Mouse (Mus musculus) midbrain, embryonic 10.5 days (tissue): ENCODE data around the gene Gm17387. TPM values are rescaled to one million over a fixed set of nuclear protein-coding genes. Genes with fewer than 3 reads are reported as not detected.

Experiments
- DNase-seq: peaks from one replicate; pipeline ENCODE4 v3.0.0-alpha.2; 2017; ENCODE audit warnings: low spot score
- H3K27ac ChIP-seq: fragments of 300-500 bp; sonication (generic); replicated peaks from 2 replicates; pipeline ENCODE4 v1.5.1; 2016; ENCODE audit warnings: mild to moderate bottlenecking
- H3K27me3 ChIP-seq: fragments of 300-500 bp; sonication (generic); 2 replicates; pipeline ENCODE4 v1.6.1; 2016; ENCODE audit warnings: low read depth, mild to moderate bottlenecking; ENCODE audit not compliant: poor library complexity, severe bottlenecking
- H3K36me3 ChIP-seq: fragments of 300-500 bp; sonication (generic); 2 replicates; pipeline ENCODE4 v1.6.1; 2016; ENCODE audit warnings: mild to moderate bottlenecking, moderate library complexity
- H3K4me1 ChIP-seq: fragments of 300-500 bp; sonication (generic); 2 replicates; pipeline ENCODE4 v1.6.1; 2016
- H3K4me3 ChIP-seq: fragments of 300-500 bp; sonication (generic); 2 replicates; pipeline ENCODE4 v1.5.1; 2016; ENCODE audit warnings: mild to moderate bottlenecking, moderate library complexity
- H3K9me3 ChIP-seq: fragments of 300-500 bp; sonication (generic); replicated peaks from 2 replicates; pipeline ENCODE4 v1.6.1; 2016; ENCODE audit warnings: mild to moderate bottlenecking
- WGBS: fragments of 180-500 bp; shearing (Covaris S2); methylation state at CpG from one replicate; pipeline ENCODE4 v1.1.7; 2016; 5-methylcytosine and 5-hydroxymethylcytosine counted together
- polyA plus RNA-seq: library from polyadenylated mRNA; unstranded; fragments of >200 nt; fragmentation: Nextera tagmentation; extraction: Ambion mirVana; gene quantifications from 2 replicates; pipeline ENCODE4 v1.2.1, GENCODE M21; 2016

Gm17387 gene
- polyA plus RNA-seq, 1 experiment from 2014 or later, result not detected

- 0 out of 2 replicates have a peak overlapping the region, but pooled peaks have one; percentile 61 for H3K27ac ChIP-seq
- no peaks in the 10 kb centered on the region for H3K36me3 ChIP-seq
- no peaks in the 10 kb centered on the region for H3K9me3 ChIP-seq
- DNase-seq, result peak; percentile 23
- H3K27me3 ChIP-seq, result no peaks in the 10 kb centered on the region
- peaks cover 5% of the 10 kb centered on the region; the same call in 1 of the 2 replicates for H3K4me1 ChIP-seq
- 41% methylated on average over 5 of the region's 5 CpGs for WGBS
- H3K4me3 ChIP-seq, result no peak overlapping the region
Observed at GRCm38 (mm10) chr7:141041661-141042060, 12.7 kb downstream of the Gm17387 start.

DNA sequence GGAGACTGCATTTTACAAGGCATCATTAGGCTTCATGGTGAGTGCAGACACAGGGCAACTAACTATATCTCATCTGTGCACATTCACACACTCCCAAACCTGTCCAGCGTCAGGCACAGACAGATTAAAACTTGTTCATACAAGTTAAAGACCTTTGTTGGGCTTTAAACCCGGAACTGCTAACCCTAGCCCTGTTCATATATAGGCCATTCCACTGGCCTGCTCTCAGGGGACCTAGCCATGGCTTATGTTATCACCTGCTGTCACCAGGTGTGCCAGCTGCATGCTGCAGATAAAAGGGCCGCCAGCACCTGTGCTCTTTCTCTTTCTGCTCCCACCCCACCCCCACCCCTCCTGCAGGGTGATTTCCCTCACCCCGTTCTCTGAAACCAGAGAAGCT, 13.6 kb downstream of the Gm17387 start:
- H3K27ac ChIP-seq, result no peak overlapping the region
- H3K36me3 ChIP-seq, result no peaks in the 10 kb centered on the region
- H3K4me3 ChIP-seq, result no peak overlapping the region
- peaks cover 12% of the 10 kb centered on the region for H3K4me1 ChIP-seq
- no peak for DNase-seq
- peaks cover 7% of the 10 kb centered on the region; the same call in 1 of the 2 replicates for H3K27me3 ChIP-seq
- no peaks in the 10 kb centered on the region for H3K9me3 ChIP-seq
- 53% methylated on average over 4 of the region's 4 CpGs for WGBS

GRCm38 (mm10) chr7:141046931-141047580, 18.1 kb downstream of the Gm17387 start:
- no peaks in the 10 kb centered on the region for H3K36me3 ChIP-seq
- peaks cover 7% of the 10 kb centered on the region; the same call in 1 of the 2 replicates for H3K27me3 ChIP-seq
- no peaks in the 10 kb centered on the region for H3K9me3 ChIP-seq
- H3K4me3 ChIP-seq, result peak overlapping the region; percentile 55; the same call in 1 of the 2 replicates
- DNase-seq, result no peak
- H3K27ac ChIP-seq, result peak overlapping the region; percentile 75
- H3K4me1 ChIP-seq, result peaks cover 21% of the 10 kb centered on the region
- 68% methylated on average over 6 of the region's 6 CpGs for WGBS

DNA sequence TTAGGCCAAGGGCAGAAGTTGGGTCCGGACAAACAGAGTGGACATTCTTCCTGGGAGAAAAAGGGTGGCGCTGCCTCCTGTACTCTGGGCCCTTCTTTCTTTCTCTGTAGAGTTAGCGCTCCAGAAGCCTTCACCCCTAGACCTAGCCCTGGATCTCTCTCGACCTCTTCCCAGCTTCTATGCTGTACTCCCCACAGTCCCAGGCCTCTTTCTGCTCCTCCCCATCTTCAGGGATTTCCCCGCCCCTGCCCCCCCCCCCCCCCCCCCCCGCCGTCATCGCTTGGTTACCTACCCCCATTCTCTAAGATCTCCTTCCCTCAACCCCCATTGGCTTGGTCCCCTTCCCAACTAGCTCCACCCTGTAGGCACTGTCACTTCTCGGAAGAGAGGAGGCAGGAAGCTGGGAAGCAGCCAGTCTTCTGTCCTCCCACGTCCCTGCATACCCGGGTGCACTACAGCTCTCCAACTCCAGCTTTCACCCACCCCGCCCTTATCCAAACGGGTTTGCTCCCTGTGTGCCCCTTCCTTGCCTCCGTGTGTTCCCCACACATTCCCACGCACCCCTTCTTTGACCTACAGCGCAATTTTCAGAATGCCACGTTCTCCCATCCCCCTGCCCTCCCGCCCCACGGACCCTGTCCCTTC, 18.8 kb downstream of the Gm17387 start:
- H3K36me3 ChIP-seq, result no peaks in the 10 kb centered on the region
- 5% methylated on average over 15 of the region's 19 CpGs for WGBS
- peaks cover 21% of the 10 kb centered on the region for H3K4me1 ChIP-seq
- no peaks in the 10 kb centered on the region for H3K9me3 ChIP-seq
- H3K27me3 ChIP-seq, result peaks cover 7% of the 10 kb centered on the region; the same call in 1 of the 2 replicates
- peak; percentile 58 for DNase-seq
- H3K4me3 ChIP-seq, result peak overlapping the region; percentile 55
- peak overlapping the region; percentile 75 for H3K27ac ChIP-seq

DNA sequence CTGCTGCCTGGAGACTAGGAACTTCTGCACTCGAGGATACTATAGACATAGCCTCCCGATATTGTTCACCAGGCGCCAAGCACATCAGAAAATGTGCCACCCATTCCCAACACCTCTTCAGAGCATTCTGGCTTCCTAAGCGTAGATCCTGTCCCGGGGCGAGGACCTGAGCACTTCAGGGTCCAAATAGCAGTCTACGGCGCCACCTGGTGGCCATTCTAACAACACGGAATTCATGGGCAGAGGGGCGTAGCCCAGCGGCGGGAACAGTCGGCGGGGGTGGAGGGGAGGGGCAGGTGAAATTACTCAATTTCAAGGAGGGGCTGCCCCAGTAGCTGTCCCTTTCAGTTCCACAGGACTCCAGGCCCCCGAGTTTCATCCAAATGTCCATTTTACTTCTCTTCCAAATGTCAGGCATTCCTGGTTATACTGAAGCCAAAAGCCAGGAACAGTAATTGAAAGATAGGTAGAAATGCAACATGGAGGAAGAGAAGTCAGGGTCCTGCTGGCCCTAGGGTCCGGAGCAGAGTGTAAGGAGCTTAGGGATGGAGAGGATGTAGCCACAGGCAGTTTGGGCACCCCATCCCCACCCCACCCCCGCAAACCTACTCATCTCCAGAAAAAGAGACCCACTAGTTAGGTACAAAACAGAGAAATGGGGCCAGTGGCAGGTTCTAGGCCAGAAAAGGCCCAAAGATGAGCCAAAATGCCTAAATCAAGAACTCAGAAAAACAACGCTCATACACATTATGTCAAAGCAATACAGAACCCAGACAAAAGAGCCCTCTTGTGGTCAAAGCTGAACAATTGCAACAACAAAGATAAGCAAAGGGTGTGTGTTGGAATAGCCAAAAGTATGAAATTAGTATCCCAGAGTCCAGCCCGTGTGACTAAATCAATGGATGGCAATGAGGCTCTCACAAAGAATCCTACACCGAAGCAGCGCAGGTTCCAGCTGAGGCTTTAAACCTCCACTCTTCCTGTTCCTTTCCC, 19.6 kb downstream of the Gm17387 start:
- no peaks in the 10 kb centered on the region for H3K9me3 ChIP-seq
- peak; percentile 91 for DNase-seq
- H3K4me3 ChIP-seq, result peak overlapping the region; percentile 55
- WGBS, result 12% methylated on average over 21 of the region's 21 CpGs
- peak overlapping the region; percentile 75 for H3K27ac ChIP-seq
- no peaks in the 10 kb centered on the region for H3K36me3 ChIP-seq
- peaks cover 7% of the 10 kb centered on the region; the same call in 1 of the 2 replicates for H3K27me3 ChIP-seq
- H3K4me1 ChIP-seq, result peaks cover 21% of the 10 kb centered on the region

DNA sequence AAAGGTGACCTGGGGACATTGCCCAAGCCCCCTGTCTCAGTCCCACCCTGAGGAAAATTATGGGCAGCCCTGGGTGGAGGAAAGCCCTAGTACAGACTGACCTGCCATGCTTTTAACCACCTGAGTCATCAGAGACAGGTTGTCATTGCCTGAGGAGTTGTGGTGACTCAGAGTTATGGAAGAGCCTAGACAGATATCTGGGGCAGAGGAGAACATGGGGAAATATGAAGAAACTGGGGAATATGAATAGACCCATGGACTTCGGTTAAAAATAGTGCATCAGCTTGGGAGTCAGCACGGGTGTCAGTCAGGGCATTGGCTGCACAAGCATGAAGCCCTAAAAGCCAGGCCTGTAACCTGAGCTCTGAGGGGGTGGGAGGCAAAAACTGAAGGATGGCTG, 20.4 kb downstream of the Gm17387 start:
- 82% methylated on average over 2 of the region's 2 CpGs for whole genome bisulfite sequencing
- no peak overlapping the region for H3K27ac ChIP-seq
- H3K4me3 ChIP-seq, result no peak overlapping the region
- H3K4me1 ChIP-seq, result peaks cover 21% of the 10 kb centered on the region
- peaks cover 7% of the 10 kb centered on the region; the same call in 1 of the 2 replicates for H3K27me3 ChIP-seq
- H3K9me3 ChIP-seq, result no peaks in the 10 kb centered on the region
- no peaks in the 10 kb centered on the region for H3K36me3 ChIP-seq
- no peak for DNase-seq

GRCm38 (mm10) chr7:141051060-141051685, 22.2 kb downstream of the Gm17387 start:
- H3K9me3 ChIP-seq, result 0 out of 2 replicates have a peak, but pooled peaks cover 5% of the 10 kb centered on the region
- no peak for DNase-seq
- H3K27me3 ChIP-seq, result peaks cover 7% of the 10 kb centered on the region; the same call in 1 of the 2 replicates
- 66% methylated on average over 17 of the region's 17 CpGs for WGBS
- peaks cover 6% of the 10 kb centered on the region for H3K36me3 ChIP-seq
- no peak overlapping the region for H3K4me3 ChIP-seq
- H3K4me1 ChIP-seq, result peaks cover 21% of the 10 kb centered on the region
- H3K27ac ChIP-seq, result no peak overlapping the region

DNA sequence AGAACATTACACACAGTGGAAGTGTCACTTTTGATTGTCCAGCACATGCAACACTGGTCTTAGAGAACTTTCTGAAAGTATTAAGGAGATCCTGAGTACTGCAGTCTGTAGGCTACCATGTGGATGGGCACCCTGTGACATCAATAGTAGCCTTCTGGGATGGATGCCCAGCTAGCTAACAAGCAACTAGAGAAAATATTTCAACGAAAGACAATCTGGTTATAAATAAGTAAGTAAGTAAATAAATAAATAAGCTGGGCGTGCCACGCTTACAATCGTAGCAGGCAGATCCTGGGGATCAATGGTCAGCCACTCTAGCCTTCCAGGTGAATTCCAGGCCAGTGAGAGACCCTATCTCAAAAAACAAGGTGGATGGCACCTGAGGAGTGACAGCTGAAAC, 23.1 kb downstream of the Gm17387 start:
- Histone ChIP-seq H3K36me3 (peaks cover 15% of the 10 kb centered on the region), H3K4me3 (no peak overlapping the region), H3K27me3 (peaks cover 4% of the 10 kb centered on the region; the same call in 1 of the 2 replicates), H3K4me1 (peaks cover 18% of the 10 kb centered on the region), H3K9me3 (0 out of 2 replicates have a peak, but pooled peaks cover 5% of the 10 kb centered on the region), H3K27ac (no peak overlapping the region)
- 94% methylated on average over 4 of the region's 4 CpGs for WGBS
- no peak for DNase-seq

DNA sequence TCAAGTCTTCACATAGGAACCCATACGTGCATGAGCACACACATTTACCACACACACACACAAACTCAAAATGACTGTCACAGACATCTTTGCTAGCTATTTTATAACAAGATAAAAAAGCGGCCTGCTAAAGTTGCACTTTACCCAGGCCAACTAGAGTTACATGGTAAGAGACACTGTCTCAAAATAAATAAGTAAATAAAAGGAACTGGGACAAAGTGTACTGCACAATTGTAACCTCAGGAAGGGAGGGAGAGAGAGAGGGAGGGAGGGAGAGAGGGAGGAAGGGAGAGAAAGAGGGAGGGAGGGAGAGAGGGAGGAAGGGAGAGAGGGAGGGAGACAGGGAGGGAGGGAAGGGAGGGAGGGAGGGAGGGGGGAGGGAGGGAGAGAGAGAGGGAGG, 23.5 kb downstream of the Gm17387 start:
- Histone ChIP-seq H3K9me3 (0 out of 2 replicates have a peak, but pooled peaks cover 5% of the 10 kb centered on the region), H3K27me3 (peaks cover under 1% of the 10 kb centered on the region; the same call in 1 of the 2 replicates), H3K4me3 (no peak overlapping the region), H3K36me3 (peaks cover 19% of the 10 kb centered on the region), H3K27ac (no peak overlapping the region), H3K4me1 (peaks cover 14% of the 10 kb centered on the region)
- WGBS, result 85% methylated on average over 2 of the region's 2 CpGs
- DNase-seq, result no peak

DNA sequence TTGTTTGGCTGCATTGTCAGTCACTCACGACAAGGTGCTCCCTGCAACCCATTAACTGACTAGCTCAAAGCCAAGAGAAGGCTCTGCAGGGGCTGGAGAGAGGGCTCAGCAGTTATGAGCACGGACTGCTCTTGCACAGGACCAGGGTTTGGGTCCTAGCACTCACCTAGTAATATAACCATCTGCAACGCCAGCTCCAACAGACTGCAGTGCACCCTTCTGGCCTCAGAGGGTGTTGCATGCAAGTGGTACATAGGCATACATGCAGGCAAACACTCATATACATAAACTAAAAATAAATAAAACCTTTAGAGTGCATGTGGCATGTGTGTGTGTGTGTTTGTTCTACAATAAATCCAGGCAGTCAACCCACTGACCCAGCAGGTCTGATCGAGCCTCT, 26.9 kb downstream of the Gm17387 start:
- 85% methylated on average over 4 of the region's 4 CpGs for WGBS
- peaks cover 7% of the 10 kb centered on the region; the same call in 1 of the 2 replicates for H3K27me3 ChIP-seq
- no peak overlapping the region for H3K4me3 ChIP-seq
- peaks cover 26% of the 10 kb centered on the region for H3K36me3 ChIP-seq
- H3K9me3 ChIP-seq, result 0 out of 2 replicates have a peak, but pooled peaks cover 5% of the 10 kb centered on the region
- H3K27ac ChIP-seq, result no peak overlapping the region
- H3K4me1 ChIP-seq, result peaks cover 13% of the 10 kb centered on the region
- no peak for DNase-seq

DNA sequence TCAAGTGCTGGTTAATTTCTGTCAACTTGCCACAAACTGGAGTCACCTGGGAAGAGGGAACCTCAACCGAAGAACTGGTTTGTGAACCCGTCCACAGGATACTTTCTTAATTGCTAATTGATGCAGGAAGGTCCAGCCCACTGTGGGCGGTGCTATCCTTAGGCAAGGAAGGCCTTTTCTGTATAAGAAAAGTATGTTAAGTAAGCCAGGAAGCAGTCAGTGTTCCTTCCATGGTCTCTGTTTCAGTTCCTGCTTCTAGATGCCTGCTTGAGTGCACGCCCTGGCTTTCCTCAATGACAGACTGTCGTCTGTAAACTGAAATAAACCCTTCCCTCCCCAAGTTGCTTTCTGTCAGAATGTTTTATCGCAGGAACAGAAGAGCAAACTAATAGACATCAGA, 28.0 kb downstream of the Gm17387 start:
- Histone ChIP-seq H3K4me1 (peaks cover 25% of the 10 kb centered on the region), H3K27me3 (peaks cover 14% of the 10 kb centered on the region; the same call in 1 of the 2 replicates), H3K36me3 (peaks cover 26% of the 10 kb centered on the region), H3K9me3 (0 out of 2 replicates have a peak, but pooled peaks cover 5% of the 10 kb centered on the region), H3K4me3 (no peak overlapping the region), H3K27ac (no peak overlapping the region)
- WGBS, result 95% methylated on average over 6 of the region's 6 CpGs
- DNase-seq, result no peak

GRCm38 (mm10) chr7:141057541-141057940, 28.6 kb downstream of the Gm17387 start:
- Histone ChIP-seq H3K36me3 (peaks cover 28% of the 10 kb centered on the region), H3K27me3 (peaks cover 14% of the 10 kb centered on the region; the same call in 1 of the 2 replicates), H3K4me3 (no peak overlapping the region), H3K9me3 (0 out of 2 replicates have a peak, but pooled peaks cover 5% of the 10 kb centered on the region), H3K27ac (no peak overlapping the region), H3K4me1 (peaks cover 30% of the 10 kb centered on the region)
- DNase-seq, result no peak
- 88% methylated on average over 1 of the region's 1 CpGs for WGBS
